Mouse (Mus musculus): ENCODE measurements at regions not wholly inside any gene's neighbourhood (a gene's known extent, or its start where the extent isn't known, plus 50 kb on each side); places are given as distances from the start of the nearest gene placed in this dataset.

- no peak for DNase-seq (ENCODE audit: low read depth)
These were observed 1541.6 kb upstream of the Gulo start for GRCm38 (mm10) chr14:67550462-67551185.

GRCm38 (mm10) chr14:67548750-67549149, 1539.7 kb upstream of the Gulo start:
- DNase-seq (ENCODE audit: low read depth) = peak; percentile 7

GRCm38 (mm10) chr14:67545036-67545435, 1536.0 kb upstream of the Gulo start:
- DNase-seq (ENCODE audit: low read depth) = no peak

- no peak for DNase-seq (ENCODE audit: low read depth)
These were observed 1532.3 kb upstream of the Gulo start for GRCm38 (mm10) chr14:67541271-67541711.

- no peak for DNase-seq (ENCODE audit: low read depth)
These were observed 1529.7 kb upstream of the Gulo start for GRCm38 (mm10) chr14:67538696-67539095.

- DNase-seq (ENCODE audit: low read depth) = no peak
These were observed 1528.0 kb upstream of the Gulo start for GRCm38 (mm10) chr14:67536787-67537659.

GRCm38 (mm10) chr14:67506729-67507395, 1497.9 kb upstream of the Gulo start:
- no peak for DNase-seq (ENCODE audit: low read depth)

GRCm38 (mm10) chr14:67492086-67492485, 1483.1 kb upstream of the Gulo start:
- no peak for DNase-seq (ENCODE audit: low read depth)

GRCm38 (mm10) chr14:67486676-67487075, 1477.7 kb upstream of the Gulo start:
- no peak for DNase-seq (ENCODE audit: low read depth)

- no peak for DNase-seq (ENCODE audit: low read depth)
These were observed 1476.4 kb upstream of the Gulo start for GRCm38 (mm10) chr14:67485449-67485800.

- DNase-seq (ENCODE audit: low read depth) = no peak
These were observed 1475.8 kb upstream of the Gulo start for GRCm38 (mm10) chr14:67484533-67485448.

Data from 416B (cell line).